Mouse (Mus musculus): Measurements from ENCODE around the gene Kcnq1. TPM values are rescaled to one million over a fixed set of nuclear protein-coding genes. Genes with fewer than 3 reads are reported as not detected.

Gene Kcnq1
- total RNA-seq, 1 experiment from 2014 or later, result not detected

DNA sequence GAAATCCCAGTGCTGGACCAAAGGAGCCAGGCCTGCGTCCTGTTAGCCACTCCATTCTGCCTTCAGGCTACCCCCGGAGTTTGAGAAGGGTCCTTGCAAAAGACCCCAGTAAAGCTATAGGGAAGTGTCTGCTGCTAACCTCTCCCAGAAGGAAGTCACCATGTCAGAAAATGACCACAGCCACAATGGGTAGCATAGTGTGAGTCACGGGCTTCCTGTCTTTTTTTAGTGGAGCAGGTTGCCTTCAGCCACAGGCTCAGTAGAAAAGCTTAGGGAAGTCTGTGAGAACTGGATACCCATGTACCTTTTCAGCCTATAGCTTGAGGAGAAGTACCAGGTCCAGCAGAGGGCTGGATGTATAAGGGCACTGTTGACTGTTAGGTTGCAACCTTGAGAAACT is 267.1 kb downstream of the Kcnq1 start:
- ATAC-seq (ENCODE audit: extremely low read depth, insufficient number of reproducible peaks, low FRiP score, poor library complexity, severe bottlenecking), result no peak

DNA sequence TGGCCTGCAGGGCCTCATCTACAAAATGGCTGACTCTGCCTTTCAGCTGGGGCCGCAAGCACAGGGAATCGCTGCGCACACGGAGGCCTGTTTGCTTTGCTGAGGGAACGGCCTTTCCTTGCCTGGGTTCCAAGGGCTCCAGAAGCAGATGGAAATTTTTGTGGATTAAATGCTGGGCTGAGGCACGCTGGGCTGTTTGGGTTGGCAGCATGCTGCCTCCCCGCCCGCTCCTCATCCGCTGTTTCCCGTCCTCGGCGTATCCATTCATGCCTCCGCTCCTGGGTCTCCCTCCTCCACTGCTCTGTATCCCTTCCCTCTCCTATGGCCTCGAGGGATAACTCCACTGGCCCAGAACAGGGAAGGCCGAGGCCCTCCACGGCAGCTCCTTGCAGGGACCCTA is 269.8 kb downstream of the Kcnq1 start:
- no peak for ATAC-seq (ENCODE audit: extremely low read depth, insufficient number of reproducible peaks, low FRiP score, poor library complexity, severe bottlenecking)

DNA sequence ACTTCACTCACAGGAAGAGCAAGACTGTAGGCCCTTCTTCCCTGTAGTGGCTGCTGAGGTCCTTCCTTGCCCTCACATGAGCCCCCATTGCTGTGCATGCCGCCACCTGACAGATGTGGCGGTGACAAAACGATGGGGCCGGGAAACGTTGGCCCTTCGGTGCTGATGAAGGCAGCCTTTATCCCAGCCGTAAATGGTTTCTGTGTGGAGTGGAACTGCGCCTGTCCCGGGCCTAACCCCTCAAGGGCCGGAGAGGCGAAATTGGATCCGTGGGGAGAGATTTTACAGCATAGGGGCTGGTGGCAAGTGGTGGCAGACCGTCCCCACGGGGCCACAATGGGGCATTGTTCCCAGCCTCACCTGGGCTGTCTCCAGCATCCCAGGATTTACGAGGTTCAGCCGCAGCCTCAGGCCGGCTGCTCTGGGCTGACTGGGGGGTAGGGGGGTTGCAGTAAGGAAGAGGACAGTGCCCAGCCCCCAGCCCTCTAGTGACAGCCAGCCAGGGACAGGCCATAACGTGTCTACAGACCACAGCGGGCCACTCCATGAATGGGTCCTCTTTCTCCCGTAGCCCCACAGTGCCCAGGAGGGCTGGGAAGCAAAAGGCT is 274.4 kb downstream of the Kcnq1 start:
- ATAC-seq (ENCODE audit: extremely low read depth, insufficient number of reproducible peaks, low FRiP score, poor library complexity, severe bottlenecking), result no peak

DNA sequence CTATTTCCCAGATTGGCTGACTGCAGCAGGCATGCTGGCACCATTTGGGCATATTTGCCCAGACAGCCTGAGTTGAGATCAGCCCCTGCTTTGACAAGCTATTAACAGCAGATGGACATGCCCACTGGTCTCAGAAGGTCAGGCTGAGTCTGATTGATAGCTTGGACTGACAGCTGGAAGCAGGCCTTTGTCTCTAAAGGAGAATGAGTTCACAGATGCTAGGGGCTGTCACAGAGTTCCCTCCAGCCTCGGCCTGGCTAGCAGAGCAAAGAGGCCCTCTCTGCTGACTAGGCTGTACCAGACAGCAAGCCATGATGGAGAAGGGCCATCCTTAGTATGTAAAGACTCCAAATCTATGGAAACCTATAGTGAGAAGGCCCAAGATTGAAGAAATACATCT is 280.5 kb downstream of the Kcnq1 start:
- ATAC-seq (ENCODE audit: extremely low read depth, insufficient number of reproducible peaks, low FRiP score, poor library complexity, severe bottlenecking), result no peak

DNA sequence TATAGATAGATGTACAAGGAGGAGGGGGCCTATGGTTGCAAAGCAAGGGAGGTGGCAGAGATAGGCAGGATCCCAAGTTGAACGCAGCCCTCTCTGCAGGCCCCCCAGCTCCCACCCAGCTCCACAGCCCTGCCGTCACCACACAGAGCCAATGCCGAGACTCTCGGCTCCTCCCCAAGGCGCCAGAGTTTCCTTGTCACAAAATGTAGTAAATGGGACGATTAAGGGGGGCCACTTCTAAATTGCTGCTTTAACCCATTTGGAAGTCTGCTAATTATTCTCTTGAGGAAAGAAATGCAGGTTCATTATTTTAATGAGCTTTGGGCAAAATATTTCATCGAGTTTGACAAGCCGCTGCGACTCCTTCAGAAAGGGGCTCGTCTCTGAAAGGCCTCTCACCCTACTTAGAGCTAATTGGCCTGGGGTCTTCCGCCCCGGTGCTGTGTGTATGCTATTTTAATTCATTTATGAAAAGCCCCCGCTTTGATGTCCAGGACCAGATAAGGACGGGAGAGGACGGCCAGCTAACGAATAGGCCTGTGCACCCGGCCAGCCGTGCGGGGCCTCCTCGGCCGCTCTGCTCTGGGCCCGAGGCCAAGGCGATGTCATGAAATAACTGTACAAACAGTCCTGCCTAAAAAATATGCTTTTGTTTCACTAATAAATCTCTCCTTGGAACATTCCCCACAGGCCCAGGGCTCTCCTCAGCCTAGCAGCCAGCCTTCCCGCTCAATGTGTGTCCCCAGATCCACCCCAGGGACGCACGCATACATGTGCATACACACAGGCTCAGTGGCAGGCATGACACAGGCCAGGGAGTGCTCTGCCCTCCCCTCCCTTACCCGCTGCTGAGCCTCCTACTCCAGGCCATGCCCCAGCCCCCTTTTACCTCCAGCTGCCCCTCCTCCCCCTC is 282.9 kb downstream of the Kcnq1 start:
- no peak for ATAC-seq (ENCODE audit: extremely low read depth, insufficient number of reproducible peaks, low FRiP score, poor library complexity, severe bottlenecking)

DNA sequence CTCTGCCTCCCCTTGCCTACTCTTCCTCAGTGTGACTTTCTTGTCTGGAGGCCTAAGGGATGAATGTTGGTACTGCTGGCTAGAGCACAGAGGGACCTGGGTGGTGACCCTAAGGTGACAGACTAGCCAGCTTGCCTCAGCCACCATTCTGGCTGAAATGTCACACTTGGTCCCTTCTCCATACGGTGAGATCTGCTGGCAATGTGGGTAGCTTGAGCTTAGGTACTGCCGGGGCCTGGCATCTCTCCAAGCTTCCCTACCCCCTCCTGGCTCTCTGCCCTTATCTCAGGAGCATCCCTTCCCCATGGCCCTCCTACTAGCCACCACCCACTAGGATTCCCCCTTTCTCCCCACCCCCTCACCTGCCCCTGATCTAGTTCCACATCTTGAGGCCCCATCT is 283.7 kb downstream of the Kcnq1 start:
- ATAC-seq (ENCODE audit: extremely low read depth, insufficient number of reproducible peaks, low FRiP score, poor library complexity, severe bottlenecking), result no peak

DNA sequence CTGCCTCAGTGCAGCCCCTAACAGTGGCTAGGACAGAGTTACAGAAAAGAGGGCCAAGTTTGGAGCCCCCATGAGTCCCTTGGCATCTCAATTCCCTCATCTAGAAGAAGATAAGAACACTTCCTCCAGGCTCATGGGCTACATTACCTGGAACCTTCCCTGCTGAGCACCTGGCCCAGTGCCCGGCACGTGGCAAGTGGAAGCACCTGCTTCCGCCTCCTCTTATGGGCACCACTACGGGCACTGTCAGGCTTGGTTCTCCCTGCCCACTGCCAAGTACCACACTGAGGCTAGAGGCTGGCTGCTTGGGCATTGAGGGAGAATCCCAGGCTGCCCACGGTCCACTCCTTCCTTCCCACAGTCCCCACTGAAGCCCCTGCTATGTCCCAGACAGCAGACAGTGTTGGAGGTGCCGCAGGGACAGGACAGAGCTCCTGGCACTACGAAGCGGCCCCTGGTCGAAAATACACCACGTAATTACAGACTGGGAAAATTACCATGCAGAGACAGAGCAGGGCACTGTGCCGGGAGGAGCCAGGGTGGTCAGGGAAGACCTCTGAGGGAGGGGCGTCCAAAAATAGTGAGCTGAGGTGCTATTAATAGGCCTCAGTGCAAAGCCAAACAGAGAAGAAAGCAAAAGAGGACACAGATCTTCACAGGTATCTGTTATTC is 284.3 kb downstream of the Kcnq1 start:
- ATAC-seq (ENCODE audit: extremely low read depth, insufficient number of reproducible peaks, low FRiP score, poor library complexity, severe bottlenecking), result no peak

DNA sequence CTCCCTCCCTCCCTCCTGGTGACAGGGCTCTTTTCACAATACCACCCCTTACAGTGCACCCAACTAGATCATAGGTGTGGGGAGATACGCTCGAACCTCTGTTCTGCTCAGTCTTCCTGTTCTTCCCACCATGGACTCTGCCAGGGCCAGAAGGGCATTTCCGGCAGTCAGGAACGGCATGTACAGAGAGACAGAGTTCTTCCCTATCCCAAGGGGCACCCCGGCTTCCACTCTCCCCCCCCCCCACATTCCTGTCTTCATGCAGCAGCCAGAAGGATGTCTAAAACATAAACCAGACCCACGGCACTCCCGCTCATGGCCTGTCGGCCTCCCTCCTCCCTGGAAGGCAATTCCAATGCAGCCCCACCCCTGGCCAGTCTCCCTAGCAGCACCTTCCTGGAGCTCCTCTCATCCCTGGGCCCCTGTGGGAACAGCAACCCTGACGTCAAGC is 289.0 kb downstream of the Kcnq1 start:
- ATAC-seq (ENCODE audit: extremely low read depth, insufficient number of reproducible peaks, low FRiP score, poor library complexity, severe bottlenecking), result no peak

DNA sequence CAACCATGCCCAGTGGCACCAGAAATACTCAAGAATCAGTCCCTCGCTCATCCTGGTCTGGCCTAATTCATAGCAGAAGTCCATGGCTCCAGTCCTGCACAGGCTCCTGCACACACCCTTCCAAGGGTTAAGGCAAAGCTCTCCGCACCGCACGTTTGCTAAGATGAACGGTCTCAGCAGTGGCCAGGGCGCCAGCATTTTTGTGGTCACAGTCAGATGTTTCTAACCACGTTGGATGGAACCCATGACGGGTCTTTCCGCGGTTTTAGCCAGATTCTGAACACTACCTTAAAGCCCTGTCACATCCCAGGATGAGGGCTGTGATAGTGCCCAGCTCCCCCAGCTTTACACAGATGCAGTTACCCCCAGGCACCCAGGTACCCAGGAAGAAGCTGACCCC is 293.6 kb downstream of the Kcnq1 start:
- no peak for ATAC-seq (ENCODE audit: extremely low read depth, insufficient number of reproducible peaks, low FRiP score, poor library complexity, severe bottlenecking)

DNA sequence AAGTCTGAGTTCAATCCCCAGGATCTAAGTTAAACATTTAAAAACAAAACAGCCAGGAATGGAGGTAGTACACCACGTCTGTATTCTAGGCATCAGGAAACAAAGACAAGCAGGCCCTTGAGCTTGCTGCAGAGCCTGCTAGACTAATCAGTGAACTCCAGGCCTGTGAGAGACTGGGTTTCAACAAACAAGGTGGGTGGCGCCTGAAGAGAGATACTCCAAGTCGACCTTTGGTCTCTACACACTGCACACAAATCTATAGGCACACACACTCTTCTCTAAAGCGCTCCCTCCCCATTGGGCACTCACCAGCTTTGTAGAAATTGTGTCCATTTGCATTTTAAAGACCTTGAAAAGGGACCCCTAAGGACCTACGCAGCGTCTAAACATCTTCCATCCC is 294.4 kb downstream of the Kcnq1 start:
- no peak for ATAC-seq (ENCODE audit: extremely low read depth, insufficient number of reproducible peaks, low FRiP score, poor library complexity, severe bottlenecking)

DNA sequence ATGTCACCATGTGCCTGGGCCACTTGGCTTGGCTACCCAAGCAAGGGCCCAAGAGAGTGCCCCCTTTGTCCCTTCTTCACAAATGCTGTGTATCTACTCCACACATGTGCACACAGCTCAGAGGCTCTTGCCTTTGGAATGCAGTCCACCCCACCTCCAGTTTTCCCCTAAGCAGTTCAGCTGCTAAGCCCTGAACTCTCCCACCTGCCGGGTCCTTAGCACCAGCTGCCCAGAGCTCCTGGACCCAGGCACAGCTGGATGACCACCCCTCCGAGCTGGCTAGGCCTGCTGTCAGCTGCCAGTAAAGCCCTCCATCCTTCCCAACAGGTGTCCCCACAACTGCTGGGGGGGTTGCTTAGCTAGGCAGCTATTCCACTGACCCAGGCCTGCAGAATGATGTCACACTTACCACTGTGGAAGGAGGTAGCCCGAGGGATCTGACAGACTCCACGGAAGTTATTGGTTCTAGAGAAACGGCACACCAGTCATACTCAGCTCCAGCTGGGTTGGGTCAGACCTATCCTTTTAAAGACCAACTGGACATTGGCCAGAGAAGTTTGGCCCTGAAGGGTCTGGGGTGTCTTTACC is 295.4 kb downstream of the Kcnq1 start:
- ATAC-seq (ENCODE audit: extremely low read depth, insufficient number of reproducible peaks, low FRiP score, poor library complexity, severe bottlenecking), result no peak

DNA sequence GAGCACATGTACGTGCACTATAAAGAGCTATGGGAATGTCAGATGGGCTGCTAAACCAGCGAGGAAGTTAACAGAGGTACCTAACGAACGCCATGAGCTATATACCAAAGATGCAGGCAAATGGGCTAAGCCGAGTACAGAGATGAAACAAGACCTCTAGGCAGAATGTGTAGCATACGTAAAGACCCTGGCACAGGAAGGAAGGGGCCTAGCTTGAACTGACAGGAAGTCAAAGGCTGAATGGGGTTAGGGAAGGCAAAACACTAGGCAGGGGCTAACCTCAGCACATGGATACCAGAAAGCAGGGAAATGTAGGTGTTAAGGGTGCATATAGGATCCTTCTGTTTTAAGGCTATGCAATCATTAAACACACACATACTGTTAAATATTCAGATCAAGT is 298.1 kb downstream of the Kcnq1 start:
- no peak for ATAC-seq (ENCODE audit: extremely low read depth, insufficient number of reproducible peaks, low FRiP score, poor library complexity, severe bottlenecking)

DNA sequence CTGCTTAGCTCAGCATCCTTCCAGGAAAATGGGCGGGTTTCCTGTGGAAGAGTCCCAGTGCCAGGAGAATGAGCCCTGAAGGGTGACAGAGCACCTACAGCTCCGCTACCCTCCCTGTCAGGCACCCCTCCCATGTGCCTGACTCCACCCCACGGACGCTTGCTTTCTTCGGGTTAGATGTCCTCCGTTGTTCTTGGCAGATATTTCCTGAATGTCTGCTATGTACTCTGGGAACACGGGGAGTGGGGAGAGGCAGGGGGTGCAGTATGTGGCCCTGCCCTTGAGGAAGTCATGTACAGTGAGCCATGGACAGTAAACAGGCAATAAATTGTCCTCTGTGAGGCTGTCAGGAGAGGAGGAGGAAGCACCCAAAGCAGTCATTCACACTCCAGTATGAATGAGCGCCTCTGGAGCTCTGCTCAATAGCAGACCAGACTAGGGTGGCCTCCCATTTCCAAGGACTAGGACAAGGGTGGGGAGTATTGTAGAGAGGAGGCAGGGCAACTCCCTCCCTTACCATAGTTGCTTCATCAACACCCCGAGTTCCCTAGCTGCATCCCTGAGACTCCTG is 301.9 kb downstream of the Kcnq1 start:
- no peak for ATAC-seq (ENCODE audit: extremely low read depth, insufficient number of reproducible peaks, low FRiP score, poor library complexity, severe bottlenecking)

DNA sequence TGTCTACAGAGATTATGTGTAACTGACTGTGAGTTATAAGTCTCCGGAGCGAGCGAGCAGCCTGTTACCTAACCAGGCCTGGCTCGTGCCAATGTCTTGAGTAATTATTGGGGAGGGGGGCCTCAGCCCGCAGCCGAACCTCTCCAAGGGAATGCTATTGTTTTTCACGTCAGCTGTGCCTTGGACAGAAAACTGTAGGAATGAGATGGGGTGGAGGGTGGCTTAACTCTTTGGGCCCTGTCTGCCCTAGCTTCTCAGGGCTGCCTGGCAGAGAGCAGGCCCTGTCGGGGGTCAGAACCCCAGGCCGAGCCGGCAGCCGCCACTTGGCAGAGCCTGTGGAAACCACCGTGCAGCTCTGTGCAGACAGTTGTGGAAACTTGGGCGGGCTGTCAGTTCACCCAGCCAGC is 302.5 kb downstream of the Kcnq1 start:
- no peak for ATAC-seq (ENCODE audit: extremely low read depth, insufficient number of reproducible peaks, low FRiP score, poor library complexity, severe bottlenecking)

DNA sequence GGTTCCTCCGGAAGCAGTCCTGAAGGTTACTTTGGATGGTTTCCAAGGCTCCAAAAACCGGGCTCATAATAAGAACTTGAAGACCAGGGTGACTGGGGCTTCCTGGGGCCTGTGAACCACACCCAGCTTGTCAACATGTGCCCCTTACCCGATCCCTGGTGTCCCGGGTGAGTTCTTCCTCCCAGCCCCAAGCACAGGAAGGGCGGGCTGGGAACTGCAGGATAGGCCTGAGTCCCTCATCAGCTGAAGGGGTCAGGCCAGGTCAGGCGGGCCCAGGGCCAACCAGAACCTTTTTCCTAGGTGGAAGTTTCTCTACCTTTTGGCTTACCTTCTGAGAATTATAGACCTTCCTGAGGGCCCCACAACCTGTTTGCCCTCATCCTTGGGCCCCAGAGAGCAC is 306.4 kb downstream of the Kcnq1 start:
- ATAC-seq (ENCODE audit: extremely low read depth, insufficient number of reproducible peaks, low FRiP score, poor library complexity, severe bottlenecking), result no peak

DNA sequence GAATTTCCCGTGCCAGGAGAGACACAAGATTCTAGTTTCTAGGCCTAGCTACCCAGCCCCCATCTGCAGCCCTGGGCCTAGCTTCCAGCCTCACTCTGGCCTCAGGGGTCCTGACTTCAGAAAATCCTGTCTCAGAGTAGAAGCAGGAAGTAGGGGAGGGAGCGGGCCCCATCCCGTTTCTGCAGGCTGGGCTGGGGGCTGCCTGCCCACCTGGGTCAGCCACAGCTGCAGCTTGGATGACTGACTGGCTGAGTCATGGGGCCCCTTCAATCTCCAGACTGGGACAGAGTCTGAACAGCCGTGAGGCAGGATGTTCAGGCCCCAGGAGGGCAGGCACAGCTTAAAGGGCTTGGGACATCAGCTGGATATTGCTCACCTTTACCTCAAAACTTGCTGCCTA is 308.9 kb downstream of the Kcnq1 start:
- no peak for ATAC-seq (ENCODE audit: extremely low read depth, insufficient number of reproducible peaks, low FRiP score, poor library complexity, severe bottlenecking)

DNA sequence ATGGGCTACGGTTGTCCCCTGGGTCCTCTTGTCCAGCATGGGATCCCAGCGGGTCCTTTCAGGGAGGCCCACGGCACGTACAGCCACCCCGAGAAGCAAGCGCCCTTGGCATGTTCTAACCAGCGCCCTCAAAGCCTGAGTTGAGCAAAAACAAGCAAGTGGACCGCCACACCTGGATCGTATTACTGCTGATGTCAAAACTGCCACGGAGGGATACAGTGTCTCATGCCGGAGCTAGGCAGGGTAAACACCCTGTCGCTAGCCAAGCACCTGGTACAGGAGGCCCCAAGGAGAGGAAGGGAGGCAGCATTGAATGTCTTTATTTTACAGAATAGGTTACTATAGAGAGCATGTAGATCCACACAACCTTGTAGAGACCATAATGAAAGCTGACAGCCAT is 310.2 kb downstream of the Kcnq1 start:
- no peak for ATAC-seq (ENCODE audit: extremely low read depth, insufficient number of reproducible peaks, low FRiP score, poor library complexity, severe bottlenecking)

DNA sequence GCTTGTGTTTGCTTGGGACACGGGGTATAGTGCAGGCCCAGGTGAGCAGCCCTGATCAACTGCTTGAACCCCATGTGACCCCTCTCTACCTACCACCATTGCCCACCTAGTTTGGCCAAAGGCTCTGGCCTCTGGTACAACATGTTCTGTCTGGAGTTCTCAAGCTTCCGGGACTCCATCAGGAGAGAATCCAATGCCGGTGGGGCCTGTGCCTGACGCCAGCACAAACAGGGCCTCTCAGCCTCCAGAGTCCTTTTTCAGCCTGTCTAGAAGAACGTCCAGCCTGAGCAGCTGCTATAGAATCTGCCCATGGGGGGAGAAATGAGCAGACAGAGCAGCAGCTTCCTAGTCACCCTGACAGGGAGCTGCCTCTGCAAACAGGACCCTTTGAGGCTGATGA is 311.7 kb downstream of the Kcnq1 start:
- no peak for ATAC-seq (ENCODE audit: extremely low read depth, insufficient number of reproducible peaks, low FRiP score, poor library complexity, severe bottlenecking)

DNA sequence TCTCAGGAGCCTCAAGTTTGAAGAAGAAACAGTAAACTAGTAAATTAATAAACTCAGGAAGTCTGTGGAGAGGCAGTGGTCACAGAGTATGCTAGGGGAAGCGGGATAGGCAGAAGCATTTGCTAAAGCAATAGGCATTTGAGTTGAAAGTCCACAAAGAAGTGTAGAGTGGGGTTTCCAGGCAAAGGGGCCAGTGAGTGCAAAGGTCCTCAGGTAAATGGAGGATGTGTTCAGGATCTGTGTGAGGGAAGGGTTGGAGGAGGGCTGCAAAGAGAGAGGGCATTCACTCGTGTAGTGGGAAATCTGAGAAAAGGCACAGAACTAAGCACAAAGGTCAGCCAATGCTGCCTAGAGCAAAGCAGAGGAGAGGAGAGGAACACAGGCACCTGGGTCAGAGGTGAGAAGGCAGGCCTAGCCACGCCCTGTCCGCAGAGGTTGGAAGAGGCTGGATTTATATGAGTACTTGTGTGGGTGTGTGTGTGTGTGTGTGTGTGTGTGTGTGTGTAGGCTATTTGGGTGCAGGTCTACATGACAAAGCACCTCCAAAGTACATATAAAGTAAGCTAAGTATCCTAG is 313.5 kb downstream of the Kcnq1 start:
- ATAC-seq (ENCODE audit: extremely low read depth, insufficient number of reproducible peaks, low FRiP score, poor library complexity, severe bottlenecking), result no peak

Measured in neutrophil, adult 5-6 weeks (primary cell).